Mouse (Mus musculus): ENCODE data around the gene Dusp12.

Dusp12 gene

GRCm38 (mm10) chr1:170862435-170862717, 23.0 kb downstream of the Dusp12 start:
- no peak for DNase-seq (ENCODE audit: low read depth, low spot score)

DNA sequence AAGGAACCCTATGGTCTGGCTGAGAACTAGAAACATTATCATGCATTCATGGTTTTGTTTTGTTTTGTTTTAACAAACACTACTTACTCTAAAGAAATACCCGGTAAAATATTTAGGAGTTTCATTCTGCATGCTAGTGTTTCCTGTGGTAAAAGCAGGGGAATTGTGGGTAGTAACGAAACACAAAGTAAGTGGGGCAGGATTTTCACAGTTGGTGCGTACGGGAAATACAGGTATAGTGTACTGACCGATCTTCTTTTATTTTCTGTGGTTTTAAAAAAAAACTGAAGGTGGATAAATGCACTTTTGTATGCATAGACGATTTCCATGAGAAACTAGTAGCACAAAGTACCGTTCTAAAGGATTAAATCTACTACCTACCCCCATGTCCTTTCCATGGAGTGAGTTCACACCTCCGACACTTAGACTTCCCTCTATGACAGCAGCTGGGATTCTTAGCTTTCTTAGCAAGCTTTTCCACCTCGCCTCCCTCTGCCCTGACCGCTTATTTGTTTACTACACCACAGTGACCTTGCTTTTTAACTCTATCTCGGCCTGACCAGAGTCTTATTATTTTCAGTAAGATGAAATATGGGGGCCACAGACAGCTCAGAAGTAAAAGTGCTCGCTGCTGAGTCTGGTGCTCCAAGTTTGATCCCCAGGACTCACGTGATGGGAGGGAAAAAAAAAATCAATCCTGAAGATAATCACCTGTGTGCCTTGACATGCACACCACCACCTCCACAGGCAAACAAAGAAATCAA, 23.5 kb downstream of the Dusp12 start:
- no peak for DNase-seq (ENCODE audit: low read depth, low spot score)

- no peak for DNase-seq (ENCODE audit: low read depth, low spot score)
Measured at GRCm38 (mm10) chr1:170858872-170859271, 26.5 kb downstream of the Dusp12 start.

DNA sequence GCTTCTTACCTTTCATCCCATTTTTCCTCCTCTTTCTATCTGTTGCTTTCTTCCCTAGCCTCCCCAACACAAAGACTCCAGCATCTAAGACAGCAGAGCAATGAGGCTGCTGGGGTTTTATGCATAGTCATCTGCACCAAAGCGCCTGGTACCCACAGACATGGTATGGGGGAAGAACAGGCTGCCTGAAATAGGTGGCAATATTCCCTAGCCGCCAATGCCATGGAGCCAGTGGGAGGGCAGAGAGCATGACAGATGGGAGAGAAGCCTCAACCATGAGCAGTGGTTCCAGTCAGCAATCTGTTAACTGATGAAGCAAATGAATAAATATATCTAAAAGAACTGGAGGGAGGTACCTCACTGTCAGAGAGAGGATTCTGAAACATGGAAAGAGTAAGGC, 28.0 kb downstream of the Dusp12 start:
- peak; percentile 86 for DNase-seq (ENCODE audit: low read depth, low spot score)

DNA sequence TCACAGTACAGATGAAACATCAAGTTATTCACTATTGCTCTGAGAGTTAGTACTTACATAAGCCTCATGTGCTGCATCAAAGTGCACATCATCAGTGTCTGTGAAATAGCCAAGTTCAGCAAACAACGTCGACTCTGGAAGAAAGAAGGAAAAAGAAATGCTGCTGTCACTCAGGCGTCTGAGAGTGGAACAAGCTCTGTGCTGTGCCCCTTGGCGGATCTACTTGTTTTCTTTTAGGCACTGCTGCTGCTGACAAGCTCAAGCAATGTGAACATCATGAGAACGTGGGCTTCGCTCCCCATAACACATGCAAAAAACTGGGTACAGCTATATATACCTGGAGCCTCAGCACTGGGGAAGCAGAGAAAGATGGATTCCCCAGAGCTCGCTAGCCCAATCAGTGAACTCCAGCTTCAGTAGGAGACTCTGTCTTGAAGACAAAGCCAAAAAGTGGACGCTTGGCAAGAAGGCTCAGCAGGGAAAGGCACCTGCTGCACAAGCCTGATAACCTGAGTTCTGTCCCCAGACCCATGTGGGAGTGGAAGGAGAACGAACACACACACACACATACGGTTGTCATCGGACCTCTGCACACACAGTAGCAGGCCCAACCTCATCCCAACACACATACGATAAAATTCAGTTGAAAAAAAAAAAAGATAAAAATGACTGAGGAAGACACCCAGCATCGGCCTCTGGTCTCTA, 30.1 kb downstream of the Dusp12 start:
- DNase-seq (ENCODE audit: low read depth, low spot score), result peak; percentile 60

GRCm38 (mm10) chr1:170853604-170854003, 31.7 kb downstream of the Dusp12 start:
- peak; percentile 84 for DNase-seq (ENCODE audit: low read depth, low spot score)

- no peak for DNase-seq (ENCODE audit: low read depth, low spot score)
Measured at GRCm38 (mm10) chr1:170850637-170851624, 34.4 kb downstream of the Dusp12 start.

GRCm38 (mm10) chr1:170850007-170850406, 35.3 kb downstream of the Dusp12 start:
- peak; percentile 82 for DNase-seq (ENCODE audit: low read depth, low spot score)

DNA sequence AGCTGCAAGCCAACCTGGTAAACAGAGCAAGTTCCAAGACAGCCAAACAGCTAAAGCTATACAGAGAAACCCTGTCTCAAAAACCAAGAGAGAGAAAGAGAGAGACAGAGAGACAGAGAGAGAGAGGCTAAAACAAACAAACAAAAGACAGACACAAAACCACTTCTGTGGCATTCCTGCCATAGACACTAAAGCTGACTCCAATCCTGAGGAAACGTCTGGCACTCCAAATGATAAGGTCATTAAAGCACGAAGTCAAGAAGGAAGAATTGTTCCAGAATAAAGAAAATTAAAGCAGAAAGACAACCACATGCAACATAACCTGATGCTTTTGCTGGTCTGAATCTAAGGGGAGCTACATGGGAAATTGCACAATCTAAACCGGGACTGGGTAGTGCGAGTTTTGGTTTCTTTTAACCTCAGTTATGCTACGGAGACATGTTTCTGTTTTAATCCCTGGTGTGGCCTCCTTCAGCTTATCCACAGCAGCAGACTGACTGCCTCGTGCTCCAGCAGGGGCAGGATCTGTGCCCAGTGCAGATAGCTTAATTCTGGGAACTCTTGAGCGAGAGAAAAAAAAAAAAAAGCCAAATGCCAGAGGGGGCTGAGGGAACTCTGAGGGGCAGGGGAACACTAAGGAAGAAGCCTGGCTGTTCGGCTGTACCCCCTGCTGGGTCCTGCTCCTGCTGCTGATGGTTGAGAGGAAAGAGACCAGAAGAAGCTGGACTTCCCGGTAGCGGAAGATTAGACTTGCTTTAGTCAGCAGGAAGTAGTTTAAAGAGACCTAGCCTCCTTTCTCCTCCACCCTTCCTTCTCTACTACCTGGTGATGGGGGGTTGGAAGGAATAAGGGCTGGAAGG, 39.7 kb downstream of the Dusp12 start:
- DNase-seq (ENCODE audit: low read depth, low spot score), result no peak

GRCm38 (mm10) chr1:170844380-170844779, 41.0 kb downstream of the Dusp12 start:
- no peak for DNase-seq (ENCODE audit: low read depth, low spot score)

DNA sequence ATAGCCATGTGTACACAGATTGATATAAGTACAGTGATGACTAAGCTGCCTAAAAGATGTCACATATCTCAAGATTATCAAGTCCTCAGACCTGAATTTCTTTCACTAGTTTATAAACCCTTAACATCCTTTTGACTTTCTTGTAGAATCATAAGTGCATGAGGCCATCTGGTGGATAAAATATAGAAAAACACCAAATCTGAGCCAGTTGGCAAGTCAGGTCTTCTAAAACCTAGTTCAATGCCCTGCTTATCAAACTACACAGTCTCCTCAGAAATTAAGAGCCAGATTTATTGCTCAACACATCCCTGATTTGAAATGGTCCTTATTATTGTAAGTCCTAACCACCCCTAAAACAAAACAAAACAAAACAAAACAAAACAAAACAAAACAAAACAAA, 45.7 kb downstream of the Dusp12 start:
- DNase-seq (ENCODE audit: low read depth, low spot score), result peak; percentile 78

- no peak for DNase-seq (ENCODE audit: low read depth, low spot score)
Measured at GRCm38 (mm10) chr1:170834756-170835155, 50.6 kb downstream of the Dusp12 start.

- DNase-seq (ENCODE audit: low read depth, low spot score), result no peak
Measured at GRCm38 (mm10) chr1:170829781-170830180, 55.6 kb downstream of the Dusp12 start.

DNA sequence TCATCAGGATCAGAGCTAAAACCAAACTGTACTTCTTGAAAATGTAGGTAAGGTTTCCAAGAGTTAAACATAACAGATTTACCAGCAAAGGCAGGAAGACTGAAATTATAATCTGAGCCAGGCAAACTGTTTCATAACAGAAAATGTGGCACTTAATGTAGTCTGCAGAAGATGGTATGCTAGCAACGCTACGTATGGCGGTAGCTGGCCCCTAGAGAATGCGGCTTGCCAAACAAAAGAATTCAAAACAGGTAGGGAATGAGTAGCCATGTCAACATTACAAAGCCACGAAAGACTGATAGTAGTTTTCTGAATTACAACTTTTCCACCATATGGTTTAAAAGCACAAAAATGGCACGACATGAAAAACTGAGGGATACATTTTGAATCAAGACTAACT, 56.0 kb downstream of the Dusp12 start:
- DNase-seq (ENCODE audit: low read depth, low spot score), result no peak

Data from brain, adult 2 months (tissue).